Mouse (Mus musculus) gastrocnemius, postnatal 36 days (tissue): Measurements from ENCODE around the gene Chst12. TPM values are rescaled to one million over a fixed set of nuclear protein-coding genes. Genes with fewer than 3 reads are reported as not detected.
A peak's percentile ranks its signal among the peaks of the same experiment; 100 is the strongest.

Source experiments
- DNase-seq, 2 experiments: peaks; one replicate each; pipeline ENCODE4 v3.0.0; 2022
- intact Hi-C: fragments of 180-260 bp; cut with DNase I; formaldehyde crosslinking; loops from one replicate; pipeline ENCODE4 v1.15.1; 2025
- total RNA-seq, 2 experiments: library from RNA; stranded (reverse); gene quantifications; 2 replicates each; pipeline ENCODE4 v1.2.3; 2021

Chst12 gene
- total RNA-seq, 2 experiments from 2014 or later = 4.1 to 5.6 TPM

- DNase-seq = peak; percentile 59 to 69
- intact Hi-C loops = no loop called here
Measured at GRCm38 (mm10) chr5:140568321-140568970, 63.1 kb downstream of the Chst12 start.

DNA sequence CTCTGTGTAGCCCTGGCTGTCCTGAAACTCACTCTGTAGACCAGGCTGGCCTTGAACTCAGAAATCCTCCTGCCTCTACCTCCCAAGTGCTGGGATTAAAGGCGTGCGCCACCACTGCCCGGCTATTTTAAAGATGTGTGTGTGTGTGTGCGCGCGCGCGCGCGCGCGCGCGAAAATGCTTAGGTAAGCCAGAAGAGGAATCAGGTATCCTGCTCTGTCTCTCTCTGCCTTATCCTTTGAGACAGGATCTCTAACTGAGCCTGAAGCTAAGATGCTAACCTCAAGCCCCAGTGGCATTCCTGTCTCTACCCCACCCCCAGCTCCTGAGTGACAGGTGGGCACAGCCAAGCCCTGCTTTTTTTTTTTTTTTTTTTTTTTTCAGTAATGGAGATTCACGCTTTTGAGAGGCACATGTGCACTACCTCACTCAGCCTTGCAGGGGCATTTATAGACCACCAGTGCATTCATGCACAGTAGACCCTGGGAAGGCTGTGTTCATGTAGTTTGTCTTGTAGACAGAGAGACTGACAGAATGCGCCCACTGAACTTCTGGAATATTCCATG is 63.8 kb downstream of the Chst12 start:
- no peak for DNase-seq
- intact Hi-C loops = no loop called here

GRCm38 (mm10) chr5:140570223-140570870 is 65.0 kb downstream of the Chst12 start:
- intact Hi-C loops = no loop called here
- no peak for DNase-seq

GRCm38 (mm10) chr5:140571201-140571600 is 65.9 kb downstream of the Chst12 start:
- no peak for DNase-seq
- intact Hi-C loops = no loop called here

- intact Hi-C loops = no loop called here
- DNase-seq = peak; percentile 86 to 87
Measured at GRCm38 (mm10) chr5:140571673-140572072, 66.3 kb downstream of the Chst12 start.

DNA sequence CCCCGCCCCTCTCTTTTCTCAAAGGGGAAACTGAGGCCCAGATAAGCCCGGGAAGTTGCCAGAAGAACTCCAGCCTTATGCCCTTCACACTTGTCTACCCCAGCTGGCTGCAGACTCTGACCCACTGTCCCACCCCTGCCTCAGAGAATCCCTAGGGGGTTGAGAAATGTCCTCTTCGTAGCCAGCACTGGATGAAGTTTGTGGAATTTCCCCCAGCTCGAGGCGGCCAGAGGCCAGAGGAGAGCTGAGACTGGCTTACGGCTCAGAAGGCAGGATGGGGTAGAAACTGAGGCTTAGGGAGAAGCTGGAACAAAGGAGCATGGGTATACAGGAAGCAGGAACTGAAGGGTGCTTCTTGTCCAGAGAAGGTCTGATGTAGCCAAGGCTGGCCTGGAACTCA is 67.3 kb downstream of the Chst12 start:
- intact Hi-C loops = no loop called here
- peak; percentile 45 to 59 for DNase-seq

Other genes with a start within 250 kb of the Chst12 start
- 1 to 10 TPM; 6.5 to 7.1 TPM for gene Mad1l1, start 184.0 kb upstream of the Chst12 start, total RNA-seq
- 1 to 10 TPM; 4.7 to 5.9 TPM for gene Nudt1, start 183.9 kb upstream of the Chst12 start, total RNA-seq
- gene Mrm2, start 173.7 kb upstream of the Chst12 start, total RNA-seq = 1 to 10 TPM; 5.7 to 6.1 TPM
- gene Snx8, start 116.3 kb upstream of the Chst12 start, total RNA-seq = 10 to 100 TPM in 1 of 2 experiments, 1 to 10 TPM in 1; 7.3 to 10.5 TPM
- gene Eif3b, start 86.2 kb upstream of the Chst12 start, total RNA-seq = 10 to 100 TPM; 76.1 to 76.8 TPM
- gene Gm4869, start 59.9 kb upstream of the Chst12 start, total RNA-seq = not detected
- not detected for gene Grifin, start 59.5 kb downstream of the Chst12 start, total RNA-seq
- 1 to 10 TPM; 3.5 to 3.8 TPM for gene Lfng, start 101.8 kb downstream of the Chst12 start, total RNA-seq
- gene Ttyh3, start 143.5 kb downstream of the Chst12 start, total RNA-seq = 1 to 10 TPM; 4.6 to 5.2 TPM
- 1 to 10 TPM; 2.6 to 3.1 TPM for gene Iqce, start 196.8 kb downstream of the Chst12 start, total RNA-seq
- gene Brat1, start 199.5 kb downstream of the Chst12 start, total RNA-seq = 1 to 10 TPM; 4.6 to 5.1 TPM
- under 1 TPM; 0.22 to 0.38 TPM for gene Amz1, start 218.6 kb downstream of the Chst12 start, total RNA-seq